Mouse (Mus musculus) midbrain, embryonic 11.5 days (tissue): ENCODE results near the gene Gm29797. TPM values are rescaled to one million over a fixed set of nuclear protein-coding genes. Genes with fewer than 3 reads are reported as not detected.

Experiments
- ATAC-seq: fragments of 200-750 bp; cut with Nextera tagmentation; 2 replicates; pipeline ENCODE4 v1.8.0; 2017; ENCODE audit warnings: moderate TSS enrichment, moderate library complexity; ENCODE audit not compliant: low FRiP score
- DNase-seq: peaks from one replicate; pipeline ENCODE4 v3.0.0; 2015; ENCODE audit warnings: low spot score; ENCODE audit errors: missing footprints
- H3K27ac ChIP-seq: fragments of 300-500 bp; sonication (generic); 2 replicates; pipeline ENCODE4 v1.5.1; 2014; ENCODE audit warnings: low read depth, low read length
- H3K27me3 ChIP-seq: fragments of 300-500 bp; sonication (generic); 2 replicates; pipeline ENCODE4 v1.6.1; 2014; ENCODE audit warnings: mild to moderate bottlenecking, low read length, moderate library complexity, mixed read lengths; ENCODE audit not compliant: control insufficient read depth, insufficient read depth
- H3K36me3 ChIP-seq: fragments of 300-500 bp; sonication (generic); 2 replicates; pipeline ENCODE4 v1.6.1; 2014; ENCODE audit warnings: mild to moderate bottlenecking, low read length, moderate library complexity, mixed read lengths; ENCODE audit not compliant: control insufficient read depth, insufficient read depth
- H3K4me1 ChIP-seq: fragments of 300-500 bp; sonication (generic); 2 replicates; pipeline ENCODE4 v1.6.1; 2014; ENCODE audit warnings: low read length; ENCODE audit not compliant: control insufficient read depth, insufficient read depth
- H3K4me2 ChIP-seq: fragments of 300-500 bp; sonication (generic); 2 replicates; pipeline ENCODE4 v1.6.1; 2014; ENCODE audit warnings: mild to moderate bottlenecking, moderate library complexity
- H3K4me3 ChIP-seq: fragments of 300-500 bp; sonication (generic); 2 replicates; pipeline ENCODE4 v1.5.1; 2014; ENCODE audit warnings: low read depth, low read length
- H3K9ac ChIP-seq: fragments of 300-500 bp; sonication (generic); 2 replicates; pipeline ENCODE4 v1.6.1; 2014; ENCODE audit warnings: low read length
- H3K9me3 ChIP-seq: fragments of 300-500 bp; sonication (generic); 2 replicates; pipeline ENCODE4 v1.6.1; 2016; ENCODE audit warnings: low read length; ENCODE audit not compliant: control insufficient read depth
- WGBS: fragments of 180-500 bp; shearing (Covaris S2); extraction: QIAGEN DNeasy Blood & Tissue Kit; methylation state at CpG from one replicate; pipeline ENCODE4 v1.1.7; 2014; 5-methylcytosine and 5-hydroxymethylcytosine counted together
- polyA plus RNA-seq: library from polyadenylated mRNA; unstranded; fragments of >200 nt; fragmentation: Nextera tagmentation; extraction: Ambion mirVana; gene quantifications from 2 replicates; pipeline ENCODE4 v1.2.1, GENCODE M21; 2014

Gene Gm29797
- polyA plus RNA-seq, 1 experiment from 2014 or later, result not detected

GRCm38 (mm10) chr2:181698241-181698640 is 41.4 kb downstream of the Gm29797 start, which contains the start of gene Lkaaear1:
TSS of gene Lkaaear1 (minus strand) at chr2:181698442.
- no peak within 1 kb of the TSS for H3K27ac ChIP-seq
- H3K4me2 ChIP-seq, result no peak within 1 kb of the TSS
- 0 out of 2 replicates have a peak, but pooled peaks cover 2% of the 10 kb centered on the region for H3K4me1 ChIP-seq
- H3K27me3 ChIP-seq, result no peaks in the 10 kb centered on the region
- no peak within 1 kb of the TSS for H3K9ac ChIP-seq
- no peaks in the 10 kb centered on the region for H3K36me3 ChIP-seq
- 46% methylated on average over 5 of the region's 5 CpGs for WGBS
- no peak within 1 kb of the TSS for H3K4me3 ChIP-seq
- no peaks in the 10 kb centered on the region for H3K9me3 ChIP-seq
- DNase-seq, result no peak
- no peak for ATAC-seq

GRCm38 (mm10) chr2:181706668-181707067 is 49.8 kb downstream of the Gm29797 start:
- H3K9me3 ChIP-seq, result no peaks in the 10 kb centered on the region
- H3K9ac ChIP-seq, result no peak overlapping the region
- no peak overlapping the region for H3K4me2 ChIP-seq
- H3K4me3 ChIP-seq, result no peak overlapping the region
- WGBS, result 47% methylated on average over 4 of the region's 4 CpGs
- no peaks in the 10 kb centered on the region for H3K4me1 ChIP-seq
- no peaks in the 10 kb centered on the region for H3K27me3 ChIP-seq
- no peaks in the 10 kb centered on the region for H3K36me3 ChIP-seq
- no peak overlapping the region for H3K27ac ChIP-seq
- DNase-seq (no peak), ATAC-seq (no peak)

Other genes with a start within 250 kb of the Gm29797 start
- gene Zbtb46, start 197.6 kb upstream of the Gm29797 start, polyA plus RNA-seq, result 16.2 and 16.5 TPM in 2 replicates
- gene Abhd16b, start 163.8 kb upstream of the Gm29797 start, polyA plus RNA-seq, result 0.15 and 0.21 TPM in 2 replicates
- 146 and 149 TPM in 2 replicates for gene Tpd52l2, start 159.9 kb upstream of the Gm29797 start, polyA plus RNA-seq
- gene Dnajc5, start 136.5 kb upstream of the Gm29797 start, polyA plus RNA-seq, result 93.6 and 102 TPM in 2 replicates
- 46.4 and 50.2 TPM in 2 replicates for gene Uckl1, start 72.1 kb upstream of the Gm29797 start, polyA plus RNA-seq
- gene Prpf6, start 65.2 kb upstream of the Gm29797 start, polyA plus RNA-seq, result 77.0 and 82.6 TPM in 2 replicates
- 24.6 and 27.0 TPM in 2 replicates for gene Zfp512b, start 64.2 kb upstream of the Gm29797 start, polyA plus RNA-seq
- 63.4 and 64.4 TPM in 2 replicates for gene Samd10, start 57.8 kb upstream of the Gm29797 start, polyA plus RNA-seq
- 12.5 and 14.6 TPM in 2 replicates for gene Sox18, start 14.6 kb downstream of the Gm29797 start, polyA plus RNA-seq
- 15.5 and 16.0 TPM in 2 replicates for gene Tcea2, start 23.3 kb downstream of the Gm29797 start, polyA plus RNA-seq
- gene Rgs19, start 36.9 kb downstream of the Gm29797 start, polyA plus RNA-seq, result 61.6 and 65.4 TPM in 2 replicates
- not detected in 2 replicates for gene Lkaaear1, start 41.4 kb downstream of the Gm29797 start, polyA plus RNA-seq
- gene Oprl1, start 58.0 kb downstream of the Gm29797 start, polyA plus RNA-seq, result 21.7 and 22.9 TPM in 2 replicates
- 28.7 and 31.0 TPM in 2 replicates for gene Myt1, start 106.3 kb downstream of the Gm29797 start, polyA plus RNA-seq
- gene Pcmtd2, start 180.8 kb downstream of the Gm29797 start, polyA plus RNA-seq, result 36.5 and 37.7 TPM in 2 replicates
- gene Polr3k, start 207.3 kb downstream of the Gm29797 start, polyA plus RNA-seq, result 100 and 102 TPM in 2 replicates